Mouse (Mus musculus) embryo, embryonic 11 days (tissue): ENCODE results near the gene Chmp2a.

Experiments
- DNase-seq: peaks from one replicate; pipeline ENCODE4 v3.0.0-alpha.2; 2015

The Chmp2a gene

GRCm38 (mm10) chr7:12998053-12998452, 36.6 kb downstream of the Chmp2a start, which contains the start of gene Slc27a5:
TSS of gene Slc27a5 (minus strand) at chr7:12998192.
- no peak for DNase-seq

DNA sequence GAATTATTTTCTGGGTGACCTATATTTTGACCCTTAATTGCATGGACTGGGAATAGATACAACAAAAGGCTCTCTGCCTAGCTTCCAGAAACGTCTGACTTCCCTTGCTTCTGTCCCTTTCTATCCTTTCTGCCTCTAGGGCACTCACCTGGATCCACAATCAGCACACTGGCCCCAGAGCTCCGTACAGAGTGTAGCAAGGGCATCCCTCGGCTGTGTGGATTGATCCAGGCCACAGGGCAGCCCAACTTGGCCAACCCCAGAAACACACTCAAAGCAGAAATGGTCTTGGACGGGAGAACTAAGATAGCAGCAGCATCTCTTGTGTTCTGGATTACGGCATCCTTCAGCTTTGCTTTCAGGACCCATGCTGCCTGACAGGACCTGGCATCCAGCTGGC, 37.4 kb downstream of the Chmp2a start:
- no peak for DNase-seq

DNA sequence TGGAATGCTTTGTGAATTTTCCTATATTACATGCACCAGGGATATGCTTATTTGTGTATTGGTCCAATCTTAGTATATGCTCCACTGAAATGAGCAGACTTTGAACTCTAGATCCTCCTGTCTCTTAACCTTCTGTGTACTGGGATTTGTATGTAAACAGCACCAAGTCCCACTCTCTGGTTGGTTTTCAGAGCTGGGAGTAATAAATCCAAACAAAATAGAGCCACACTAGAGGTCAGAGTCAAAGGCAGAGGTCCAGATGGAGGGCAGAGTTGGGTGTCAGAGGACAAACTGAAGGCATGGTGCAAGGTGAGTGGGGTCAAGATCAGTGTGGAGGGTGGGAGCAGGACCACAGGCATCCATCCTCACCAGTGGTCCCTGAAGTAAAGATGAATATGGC, 38.7 kb downstream of the Chmp2a start:
- no peak for DNase-seq

GRCm38 (mm10) chr7:12993148-12993547, 41.5 kb downstream of the Chmp2a start:
- DNase-seq: no peak

- DNase-seq: peak; percentile 14
These were observed 42.4 kb downstream of the Chmp2a start for GRCm38 (mm10) chr7:12992222-12992621.

DNA sequence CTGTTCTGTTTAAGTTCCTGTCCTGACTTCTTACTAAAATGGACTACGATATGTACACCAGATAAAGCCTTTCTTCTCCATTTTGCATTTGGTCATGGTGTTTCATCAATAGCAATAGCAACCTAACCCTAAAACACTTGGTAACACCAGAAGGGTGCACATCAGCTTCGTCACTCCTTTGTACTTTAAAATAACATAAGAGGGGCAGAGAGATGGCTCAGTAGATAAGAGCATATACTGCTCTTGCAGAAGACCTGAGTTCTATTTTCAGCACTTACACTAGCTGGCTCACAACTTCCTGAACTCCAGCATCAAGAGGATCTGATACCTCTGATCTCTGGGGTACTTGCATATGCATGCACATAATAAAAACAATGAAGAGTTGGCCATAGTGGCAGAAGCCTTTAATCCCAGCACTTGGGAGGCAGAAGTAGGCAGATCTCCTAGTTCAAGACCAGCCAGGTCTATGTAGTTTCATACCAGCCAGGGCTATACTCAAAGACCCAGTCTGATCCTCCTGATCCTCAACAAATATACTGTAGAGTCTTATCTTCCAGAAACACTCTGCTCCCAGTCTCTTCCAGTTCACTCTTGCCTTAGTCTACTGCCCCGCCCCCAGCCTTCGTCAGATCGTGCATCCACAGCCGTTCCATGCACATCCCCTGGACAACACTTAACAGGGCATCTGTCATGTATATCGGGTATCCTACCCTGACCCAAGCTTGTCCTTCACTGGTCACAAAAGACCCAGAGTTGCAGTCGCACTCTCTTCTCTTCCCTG, 47.0 kb downstream of the Chmp2a start:
- DNase-seq: no peak

- DNase-seq: no peak
These were observed 47.7 kb downstream of the Chmp2a start for GRCm38 (mm10) chr7:12986906-12987305.

- no peak for DNase-seq
These were observed 48.9 kb downstream of the Chmp2a start for GRCm38 (mm10) chr7:12985724-12986123.
